Mouse (Mus musculus) cerebellum, adult 11 months (tissue): ENCODE data around the gene Fam187a.

Source experiments
- DNase-seq: peaks from one replicate; pipeline ENCODE4 v3.0.0; 2022

The Fam187a gene

DNA sequence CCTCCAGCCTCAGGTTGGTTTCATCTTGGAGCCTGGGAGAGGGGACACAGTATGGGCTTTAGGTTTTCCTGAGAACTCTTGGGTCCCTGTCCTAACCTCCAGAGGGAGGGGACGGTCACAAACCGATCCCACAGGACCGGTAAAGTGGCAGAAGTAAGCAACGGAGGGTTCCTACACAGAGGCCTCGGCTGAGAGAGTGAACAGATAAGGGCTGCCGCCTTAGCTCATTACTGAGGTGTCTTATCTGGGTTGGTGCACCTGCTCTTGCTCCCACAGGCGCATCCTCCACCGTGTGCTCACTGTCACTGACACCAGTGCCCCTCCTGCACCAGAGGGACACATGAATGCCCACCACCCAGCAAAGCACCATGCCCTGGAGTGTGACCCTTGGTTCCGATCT, 10.8 kb downstream of the Fam187a start:
- no peak for DNase-seq

DNA sequence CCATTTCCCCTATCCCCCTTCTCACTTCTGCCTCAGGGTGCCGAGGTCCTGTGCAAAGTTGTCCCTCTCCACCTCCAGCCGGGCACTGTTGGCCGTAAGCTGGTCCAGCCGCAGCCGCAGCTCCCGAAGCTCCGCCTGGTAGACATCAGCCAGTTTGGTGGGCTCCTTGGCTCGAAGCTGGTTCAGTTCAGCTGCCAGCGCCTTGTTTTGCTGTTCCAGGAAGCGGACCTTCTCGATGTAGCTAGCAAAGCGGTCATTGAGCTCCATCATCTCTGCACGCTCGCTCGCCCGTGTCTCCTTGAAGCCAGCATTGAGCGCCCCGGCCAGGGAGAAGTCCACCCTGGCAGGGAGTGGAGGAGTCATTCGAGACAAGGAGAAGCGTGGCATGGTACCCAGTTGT, 11.7 kb downstream of the Fam187a start:
- no peak for DNase-seq

DNA sequence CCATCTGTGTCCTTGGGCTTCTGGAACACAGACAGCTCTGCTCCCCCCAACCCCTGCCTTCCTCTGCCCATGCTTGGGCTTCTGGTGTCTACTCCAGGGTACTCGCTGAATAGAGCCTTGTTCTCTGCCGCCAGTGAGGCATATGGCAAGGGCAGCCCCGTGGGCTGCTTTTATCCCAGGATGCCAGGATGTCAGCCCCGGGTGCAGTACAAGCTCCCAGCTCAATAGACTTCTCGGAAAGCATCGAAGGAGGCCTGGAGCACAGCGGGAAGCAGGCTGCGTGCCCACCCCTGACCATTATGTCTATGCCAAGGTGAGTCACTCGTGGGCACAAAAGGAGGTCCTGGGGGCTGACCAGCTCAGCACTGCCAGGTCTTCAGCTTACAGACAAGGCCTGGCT, 13.4 kb downstream of the Fam187a start:
- DNase-seq: peak; percentile 72

DNA sequence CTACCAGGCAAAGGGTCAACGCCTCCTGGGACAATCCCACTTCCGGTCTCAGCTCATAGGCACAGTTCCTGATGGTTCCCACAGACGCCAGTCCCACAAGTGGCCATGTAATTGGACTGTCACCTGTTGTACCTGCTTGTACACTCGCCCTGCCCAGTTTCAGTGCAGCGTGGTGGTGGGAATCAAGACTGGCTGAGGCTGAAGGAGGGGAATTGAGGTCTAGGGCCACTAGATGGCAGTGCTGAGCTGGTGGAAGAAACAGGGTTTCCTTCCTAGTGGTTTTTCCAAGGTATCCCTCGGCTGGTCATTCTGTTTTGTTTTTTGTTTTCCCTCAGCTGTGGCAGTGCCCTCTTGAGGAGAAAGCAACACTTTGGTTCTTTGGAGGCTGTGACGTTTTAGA, 15.8 kb downstream of the Fam187a start, which contains the start of gene Gfap:
Gfap (minus strand) TSS at position 150 of the 400 bp plus-strand sequence.
- peak; percentile 77 for DNase-seq

DNA sequence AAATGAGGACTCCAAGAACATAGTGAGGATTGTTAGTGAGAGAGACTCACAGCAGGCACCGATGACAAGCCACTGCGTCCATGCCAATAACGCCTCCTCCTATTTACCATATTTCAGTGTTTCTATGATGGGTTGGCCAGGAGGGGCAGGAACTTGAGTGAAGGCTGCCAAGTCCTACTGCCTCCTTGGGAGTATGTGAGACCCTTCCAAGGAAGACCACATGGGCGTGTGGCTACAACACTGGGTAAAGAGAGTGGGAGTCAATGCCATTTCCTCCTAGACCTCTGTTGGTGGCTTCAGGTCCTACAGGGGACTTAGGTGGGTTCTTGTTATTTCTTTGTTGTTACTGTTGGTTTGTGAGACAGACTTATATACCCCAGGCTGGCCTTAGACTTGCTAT, 16.2 kb downstream of the Fam187a start:
- no peak for DNase-seq

DNA sequence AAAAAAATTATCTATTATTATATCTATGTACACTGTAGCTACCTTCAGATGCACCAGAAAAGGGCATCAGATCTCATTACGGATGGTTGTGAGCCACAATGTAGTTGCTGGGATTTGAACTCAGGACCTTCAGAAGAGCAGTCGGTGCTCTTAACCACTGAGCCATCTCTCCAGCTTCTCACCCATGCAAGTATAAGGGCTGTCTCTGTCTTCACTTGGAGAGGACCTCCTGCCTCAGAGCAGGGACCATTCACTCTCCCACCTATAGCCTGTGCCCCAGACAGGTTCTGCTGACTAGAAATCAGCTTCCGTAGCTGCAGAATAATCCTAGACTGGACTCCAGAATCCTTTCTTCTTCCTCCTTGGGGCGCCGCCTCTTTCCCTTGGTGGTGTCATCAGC, 17.1 kb downstream of the Fam187a start:
- no peak for DNase-seq

DNA sequence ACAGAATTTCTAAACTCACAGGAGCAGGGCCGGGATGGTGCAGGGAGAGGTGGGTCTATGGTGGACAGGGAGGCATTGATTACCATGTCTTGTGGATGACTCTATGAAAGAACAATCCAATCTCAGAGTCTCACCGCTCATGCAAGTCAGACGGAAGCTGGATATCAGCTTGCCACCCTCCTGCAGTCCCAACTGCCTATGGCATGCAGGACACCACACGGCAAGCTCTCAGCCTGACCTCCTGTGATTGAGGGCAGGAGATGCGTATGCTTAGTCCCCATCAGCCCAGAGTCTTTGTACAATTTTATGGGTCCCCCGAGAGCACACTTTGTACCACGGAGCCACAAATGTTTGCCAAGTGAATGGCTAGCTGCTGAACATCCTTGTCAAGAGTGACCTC, 18.7 kb downstream of the Fam187a start:
- no peak for DNase-seq

DNA sequence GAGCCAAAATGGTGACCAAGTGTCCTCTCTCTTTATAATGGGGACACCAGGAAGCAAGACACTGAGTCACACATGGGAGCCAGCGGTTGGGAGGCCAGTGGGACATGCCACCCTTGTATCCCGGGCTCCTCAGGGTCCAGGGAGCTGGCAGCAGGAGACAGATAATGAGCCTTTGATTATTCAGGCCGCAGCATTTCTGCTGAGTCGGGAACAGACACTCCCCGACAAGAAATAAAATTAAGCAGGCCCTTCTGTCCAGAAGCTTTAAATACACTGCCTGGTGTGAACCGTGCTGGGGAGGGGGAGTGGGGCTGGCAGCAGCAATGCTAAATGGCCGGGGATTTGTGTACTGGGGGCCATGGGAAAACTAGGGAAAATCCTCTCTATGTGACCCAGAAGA, 26.4 kb downstream of the Fam187a start:
- DNase-seq: no peak

DNA sequence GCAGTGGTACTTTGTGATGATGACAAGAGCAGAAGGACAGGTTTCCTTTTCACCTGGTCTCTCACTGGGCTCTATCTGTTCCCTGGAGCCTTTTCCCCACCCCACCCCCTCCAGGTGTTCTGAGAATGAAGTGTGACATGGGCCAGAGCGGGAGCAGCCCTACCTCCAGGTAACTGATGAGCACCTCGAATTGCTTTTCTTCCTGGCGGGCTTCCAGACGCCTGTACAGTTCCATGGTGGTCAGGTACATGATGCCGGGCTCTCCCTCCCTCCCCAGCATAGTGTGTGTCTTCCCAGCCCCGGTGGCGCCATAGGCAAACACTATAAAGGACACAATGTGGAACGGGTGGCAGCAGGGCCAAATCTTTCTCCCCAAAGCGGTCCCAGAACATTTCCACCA, 30.4 kb downstream of the Fam187a start:
- DNase-seq: no peak

DNA sequence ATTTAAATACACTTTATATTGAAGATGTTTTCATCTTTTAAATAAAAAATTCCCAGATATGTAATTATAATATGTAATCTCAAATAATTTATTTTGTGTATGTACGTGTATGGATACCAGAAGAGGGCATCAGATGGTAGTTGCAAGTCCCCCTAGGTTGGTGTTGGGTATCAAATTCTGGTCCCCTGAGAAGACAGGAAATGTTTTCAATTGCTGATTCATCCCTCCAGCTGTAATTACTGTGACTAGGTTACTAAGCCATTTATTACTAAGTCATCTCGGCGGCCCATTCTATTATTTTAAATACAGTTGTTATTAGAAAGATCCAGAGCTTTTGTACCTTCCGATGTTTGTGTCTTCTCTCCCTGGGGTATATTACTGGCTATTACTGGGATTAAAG, 33.1 kb downstream of the Fam187a start:
- DNase-seq: no peak

DNA sequence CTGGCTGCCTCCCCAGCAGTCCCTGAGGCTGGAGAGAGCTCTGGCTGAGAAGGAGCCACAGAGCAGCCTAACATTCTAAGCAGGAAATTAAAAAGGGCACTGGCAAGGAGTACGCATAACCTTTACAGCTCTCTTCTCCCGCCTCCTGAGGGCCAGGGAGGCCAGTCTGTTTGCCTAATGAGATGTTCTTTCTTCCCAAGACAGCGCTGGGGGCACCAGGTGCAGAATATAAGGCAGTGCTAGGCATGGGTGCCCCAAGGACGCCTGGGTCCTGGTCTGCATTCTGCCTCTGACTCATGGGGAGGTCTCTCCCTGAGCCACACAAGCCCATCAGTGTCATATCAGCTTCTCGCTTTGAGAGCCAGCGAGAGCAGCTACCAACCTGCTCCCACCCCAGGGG, 36.5 kb downstream of the Fam187a start:
- DNase-seq: no peak

DNA sequence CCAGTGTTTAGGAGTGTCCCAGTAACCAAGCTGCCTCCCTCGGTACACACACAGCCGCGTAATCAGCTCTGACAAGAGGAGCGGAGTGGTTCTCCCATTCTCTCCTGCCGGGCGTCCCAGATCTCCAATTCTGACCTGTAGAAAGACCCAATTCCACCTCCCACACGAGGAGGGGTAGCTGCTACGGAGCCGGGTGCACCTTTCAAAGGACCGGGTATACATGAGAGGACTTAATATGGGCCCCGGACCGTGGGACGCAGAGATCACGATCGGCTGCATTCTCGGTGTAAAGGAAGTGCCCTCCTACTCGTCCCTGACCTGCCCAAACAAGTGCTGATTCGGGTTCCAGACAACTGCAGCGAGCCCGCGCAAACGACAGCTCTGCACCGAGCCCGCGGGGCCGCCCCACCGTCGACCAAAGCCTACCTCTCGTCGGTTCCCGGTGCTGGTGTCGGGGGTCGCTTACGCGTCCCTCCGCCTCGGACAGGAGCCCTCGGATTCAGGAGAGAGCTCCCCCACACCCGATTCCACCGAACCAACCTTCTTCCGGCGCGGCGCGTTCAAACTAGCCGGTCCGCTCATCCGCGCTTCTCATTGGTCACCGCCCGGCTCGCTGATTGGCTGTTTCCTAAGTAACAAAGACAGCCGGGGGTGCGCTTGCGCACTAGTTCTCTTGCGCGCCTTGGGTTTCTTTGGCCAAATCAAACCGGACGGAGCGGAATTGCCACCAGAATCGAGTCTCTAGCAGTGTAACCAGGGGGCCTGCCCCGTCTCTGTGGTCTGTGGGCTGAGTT, 39.8 kb downstream of the Fam187a start, which contains the start of gene Kif18b:
Kif18b (minus strand) TSS at position 568 of the 794 bp plus-strand sequence.
- peak; percentile 89 for DNase-seq

DNA sequence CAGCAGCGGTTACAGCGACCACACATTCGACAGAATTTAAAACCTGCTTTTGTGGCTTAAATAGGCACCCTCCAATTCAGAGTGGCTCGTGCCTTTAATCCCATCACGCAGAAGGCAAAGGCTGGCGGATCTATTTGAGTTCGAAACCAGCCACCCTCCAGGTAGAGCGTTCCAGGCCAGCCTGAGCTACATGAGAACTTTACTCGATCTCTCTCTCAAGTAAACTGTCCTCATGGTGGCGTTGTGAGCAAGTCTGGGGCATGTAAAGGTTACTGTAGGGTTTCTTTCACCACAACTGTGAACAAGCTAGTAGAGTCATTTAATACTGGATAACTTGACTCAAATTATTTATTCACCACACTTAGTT, 40.4 kb downstream of the Fam187a start:
- DNase-seq: no peak

DNA sequence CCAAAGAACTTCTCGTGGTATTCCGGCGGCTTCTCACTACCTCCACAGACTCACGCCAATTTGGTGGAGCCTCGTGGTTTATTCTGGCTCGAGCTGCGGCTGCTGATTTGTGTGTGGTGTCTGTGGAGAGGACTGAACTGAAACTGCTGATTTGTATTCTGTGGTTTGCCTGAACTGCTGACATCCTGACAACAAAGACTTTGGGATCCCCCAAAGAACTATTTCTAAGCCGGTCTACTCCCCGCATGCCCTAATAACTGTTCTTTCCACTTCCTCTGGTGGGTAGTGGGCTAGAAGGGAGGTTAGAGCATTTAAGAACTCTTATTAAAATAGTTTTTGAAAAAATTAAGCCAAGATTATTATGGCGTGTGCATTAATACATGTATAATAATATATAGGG, 45.7 kb downstream of the Fam187a start:
- DNase-seq: no peak

DNA sequence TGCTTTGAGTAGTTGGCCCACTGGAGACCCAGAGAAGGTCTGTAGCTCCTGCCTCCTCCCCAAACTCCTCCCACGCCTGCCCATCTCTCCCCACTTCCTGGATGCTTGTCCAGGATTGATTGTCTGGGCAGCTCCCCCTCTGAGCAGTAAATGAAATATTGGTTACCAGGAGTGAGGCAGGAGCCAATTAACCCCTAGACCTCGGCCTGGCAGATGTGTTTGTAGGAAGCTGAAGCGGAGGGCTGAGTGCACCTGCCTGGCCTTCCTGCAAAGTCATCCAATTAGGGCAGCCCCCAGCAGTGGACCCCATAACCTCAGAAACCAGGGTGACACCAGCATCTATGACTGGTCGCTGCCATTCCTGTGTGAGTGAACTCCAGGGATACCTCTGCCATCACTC, 51.3 kb downstream of the Fam187a start:
- no peak for DNase-seq
